Mouse (Mus musculus): ENCODE measurements around the gene Tomm22. TPM values are rescaled to one million over a fixed set of nuclear protein-coding genes. Genes with fewer than 3 reads are reported as not detected.

The Tomm22 gene
- total RNA-seq, 2 experiments from 2014 or later, result 90.7 to 100.0 TPM

DNA sequence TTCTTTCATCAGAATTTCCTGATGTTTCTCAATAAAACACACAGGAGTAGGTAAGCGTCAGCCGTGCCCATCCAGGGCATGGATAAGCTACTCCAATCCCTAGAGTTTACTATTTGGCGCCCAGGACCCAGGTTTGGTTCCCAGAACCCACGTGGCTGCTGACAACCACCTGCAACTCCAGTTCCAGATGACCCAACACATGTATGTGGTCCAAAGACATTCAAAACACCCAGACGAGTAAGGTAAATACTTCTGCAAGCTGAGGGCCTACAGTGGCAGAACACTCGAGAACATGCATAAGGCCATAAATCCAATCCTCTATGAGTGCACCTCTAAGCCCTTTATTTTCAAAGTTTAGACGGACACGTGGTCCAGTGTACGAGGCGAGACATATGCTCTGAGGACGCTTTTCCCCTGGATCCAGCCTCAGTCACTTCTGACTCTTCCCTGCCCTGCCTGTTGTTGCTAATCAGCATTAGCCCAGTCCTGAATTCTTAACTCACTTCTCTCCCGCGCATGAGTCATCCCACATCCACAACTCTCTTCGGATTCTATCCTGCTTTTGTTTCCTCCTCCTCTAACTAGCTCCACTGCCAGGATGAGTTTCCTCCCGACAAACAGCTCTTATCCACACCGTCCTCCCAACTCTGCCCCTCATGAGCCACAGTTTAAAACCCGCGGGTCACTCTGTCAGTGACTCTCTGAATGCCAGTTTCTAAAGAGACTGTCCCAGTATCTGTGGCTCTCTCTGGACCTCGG, 13.2 kb downstream of the Tomm22 start:
- DNase-seq (ENCODE audit: low spot score in 2 of 2), result peak in 1 of 2 experiments; percentile 36
- intact Hi-C loops (cut with DNase I), result no loop called here

DNA sequence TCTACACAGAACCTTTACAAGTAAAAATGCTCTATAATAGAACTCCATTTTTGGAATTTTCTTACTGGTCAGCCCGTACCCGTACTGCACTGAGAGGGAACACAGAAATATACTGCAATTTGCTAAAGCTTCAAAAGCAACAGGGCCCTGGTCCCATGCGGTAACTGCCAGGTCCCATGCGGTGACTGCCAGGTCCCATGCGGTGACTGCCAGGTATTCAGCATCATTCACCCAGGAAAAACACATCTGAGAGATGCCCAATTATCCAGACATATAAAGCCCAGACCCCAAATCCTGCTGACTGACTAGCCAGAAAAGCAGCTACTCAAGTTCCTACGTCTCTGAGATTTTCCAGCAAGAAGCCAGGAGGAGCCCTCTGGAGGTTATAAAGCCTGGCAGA, 14.0 kb downstream of the Tomm22 start:
- no peak for DNase-seq (ENCODE audit: low spot score in 2 of 2)
- intact Hi-C loops (cut with DNase I), result no loop called here

DNA sequence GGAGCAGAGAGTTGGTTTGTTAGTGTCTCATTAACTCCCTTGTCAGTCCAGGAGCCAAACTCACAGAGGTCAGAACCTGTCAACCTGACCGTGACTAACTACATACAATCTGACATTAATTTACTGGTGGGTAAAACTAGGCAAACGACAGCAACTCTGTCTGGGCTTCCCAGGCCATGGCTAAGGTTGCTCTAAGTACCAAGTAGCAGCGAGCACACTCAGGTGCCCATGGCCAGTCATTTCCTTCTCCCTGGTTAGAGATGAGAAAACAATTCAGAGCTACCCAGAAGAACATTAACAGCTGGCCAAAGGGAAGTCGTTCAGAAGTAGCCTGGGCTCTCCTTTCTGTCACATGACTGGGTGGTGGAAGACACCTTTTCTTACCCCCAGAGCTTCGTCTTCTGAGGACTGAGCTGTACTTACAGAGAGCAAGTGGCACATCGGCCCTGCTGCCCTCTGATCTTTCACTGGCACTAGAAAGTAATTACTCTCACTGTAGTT, 14.5 kb downstream of the Tomm22 start:
- no peak for DNase-seq (ENCODE audit: low spot score in 2 of 2)
- intact Hi-C loops (cut with DNase I), result no loop called here

DNA sequence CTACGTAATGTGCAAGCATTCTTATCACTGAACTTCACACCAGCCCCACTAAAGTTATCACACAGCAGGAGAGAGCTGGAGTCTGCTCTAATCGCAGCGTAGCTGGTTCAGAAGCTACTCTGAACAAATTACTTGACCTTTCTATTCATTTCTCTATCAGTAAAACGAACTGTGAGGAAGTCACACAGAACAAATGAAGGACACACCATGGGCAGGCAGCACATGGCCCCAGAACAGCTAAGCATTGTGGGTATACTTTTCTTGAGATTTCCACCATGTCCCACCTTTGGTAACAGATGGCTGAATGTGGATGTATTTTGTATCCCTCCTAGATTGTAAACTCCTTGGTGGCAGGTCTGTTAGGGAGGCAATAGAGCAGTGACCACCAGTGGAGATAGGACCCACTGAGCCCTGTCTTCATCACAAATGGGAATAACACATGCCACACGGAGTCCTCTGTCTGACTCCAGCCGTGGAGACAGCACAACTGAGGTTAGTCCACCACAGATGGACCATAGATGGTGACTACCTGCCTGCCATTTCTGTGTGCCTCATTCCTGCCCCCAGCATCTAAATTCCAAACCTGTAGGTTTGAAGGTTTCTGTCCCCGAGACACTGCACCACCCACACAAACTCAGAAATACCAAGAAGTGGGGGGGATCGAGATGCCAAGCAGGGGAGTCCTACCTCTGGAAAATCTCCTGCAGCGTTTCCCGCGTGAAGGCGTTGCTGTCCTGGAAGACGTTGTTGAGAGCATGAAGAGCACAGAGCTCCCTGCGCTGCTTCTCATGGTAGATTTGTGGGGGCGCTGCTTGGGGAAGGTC, 15.6 kb downstream of the Tomm22 start:
- DNase-seq (ENCODE audit: low spot score in 2 of 2), result peak in 1 of 2 experiments; percentile 31
- intact Hi-C loops (cut with DNase I), result loop anchor here (2.0 kb wide), 1 partner anchor 15 kb away; the partner anchor contains the start of gene Tomm22

DNA sequence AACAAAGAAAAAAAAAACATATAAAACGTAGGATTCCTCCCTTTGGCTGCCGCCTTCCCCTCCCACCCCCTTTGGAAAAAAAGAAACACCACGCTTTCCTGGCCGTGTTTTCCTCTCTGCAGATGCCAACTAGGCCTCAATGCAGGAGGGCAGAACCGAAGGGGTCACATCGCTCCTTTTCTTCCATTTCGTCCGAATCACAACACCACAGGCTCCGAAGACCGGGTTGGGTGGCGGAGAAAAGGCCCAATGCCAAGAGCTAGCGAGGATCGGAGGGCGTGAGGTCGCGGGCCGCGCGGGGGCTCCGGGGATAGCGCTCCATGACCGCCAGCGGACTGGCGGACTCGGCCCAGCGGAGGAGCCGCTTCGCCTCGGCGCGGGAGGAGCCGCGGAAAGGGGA, 16.5 kb downstream of the Tomm22 start:
- DNase-seq (ENCODE audit: low spot score in 2 of 2), result peak in 1 of 2 experiments; percentile 61
- intact Hi-C loops (cut with DNase I), result loop anchor here (2.0 kb wide), 1 partner anchor 16 kb away; the partner anchor contains the start of gene Tomm22

DNA sequence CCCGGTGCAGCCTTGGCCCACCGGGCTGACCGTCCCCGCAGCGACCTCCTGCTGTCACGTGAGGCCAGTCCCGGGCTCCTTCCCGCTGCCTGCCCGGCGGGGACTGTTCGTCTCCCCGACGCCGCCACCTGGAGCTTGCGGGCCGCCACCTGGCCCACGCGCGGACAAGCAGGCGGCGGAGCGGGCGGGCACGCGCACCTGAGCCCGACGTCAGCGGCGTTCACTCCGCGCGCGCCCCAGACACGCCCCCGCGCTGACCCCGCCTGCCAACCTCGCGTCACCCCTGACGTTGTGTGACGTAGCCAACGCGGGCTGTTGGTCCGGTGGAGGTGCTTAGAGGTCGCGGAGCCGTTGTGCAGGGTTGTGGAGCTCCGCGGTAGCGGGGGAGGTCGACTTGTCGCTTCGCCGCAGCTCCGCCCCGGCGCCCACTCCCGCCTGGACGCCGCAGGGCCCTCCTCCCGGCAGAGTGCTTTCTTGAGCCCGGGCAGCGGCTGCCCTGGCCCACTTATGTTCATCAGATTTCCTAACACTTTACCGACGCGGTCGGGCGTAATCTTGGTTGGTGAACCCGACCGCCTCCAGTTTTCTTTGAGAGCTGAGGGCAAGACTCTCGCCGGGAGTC, 17.1 kb downstream of the Tomm22 start, which contains the start of gene Josd1:
Gene Josd1 (minus strand): TSS at position 274 of the 622 bp plus-strand sequence.
- peak; percentile 96 to 98 for DNase-seq (ENCODE audit: low spot score in 2 of 2)
- intact Hi-C loops (cut with DNase I), result loop anchor here (2.0 kb wide), 1 partner anchor 17 kb away; the partner anchor contains the start of gene Tomm22

DNA sequence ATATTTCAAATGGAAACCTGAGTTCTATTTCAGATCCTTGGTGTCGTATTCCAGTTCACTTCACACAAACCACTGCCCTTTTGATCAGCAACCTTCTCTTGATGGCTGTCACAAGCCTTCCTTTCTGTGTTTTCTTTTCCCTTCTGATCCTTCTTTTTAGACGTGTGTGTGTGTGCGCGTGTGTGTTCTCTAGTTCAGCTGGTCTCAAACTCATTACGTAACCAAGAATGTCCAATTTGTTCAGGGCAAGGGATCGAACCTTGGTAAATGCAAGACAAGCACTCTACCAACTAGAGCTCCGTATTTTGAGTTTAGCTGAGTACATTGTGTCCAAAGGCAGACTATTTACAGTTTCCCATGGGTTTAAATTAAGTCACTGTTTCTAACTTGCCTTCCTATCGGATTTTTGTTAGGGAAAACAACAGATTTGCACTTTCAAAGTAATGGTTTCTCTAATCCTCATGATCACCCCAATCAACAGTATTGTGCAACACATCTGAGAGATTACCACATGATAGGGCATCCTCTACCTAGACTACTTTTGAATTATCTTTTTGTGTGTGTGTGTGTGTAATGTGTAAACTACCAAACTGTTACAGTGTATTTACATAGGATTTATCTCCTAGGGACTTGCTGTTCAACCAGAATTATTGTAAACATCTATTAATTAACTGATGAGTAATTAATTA, 17.8 kb downstream of the Tomm22 start:
- DNase-seq (ENCODE audit: low spot score in 2 of 2), result no peak
- intact Hi-C loops (cut with DNase I), result no loop called here

DNA sequence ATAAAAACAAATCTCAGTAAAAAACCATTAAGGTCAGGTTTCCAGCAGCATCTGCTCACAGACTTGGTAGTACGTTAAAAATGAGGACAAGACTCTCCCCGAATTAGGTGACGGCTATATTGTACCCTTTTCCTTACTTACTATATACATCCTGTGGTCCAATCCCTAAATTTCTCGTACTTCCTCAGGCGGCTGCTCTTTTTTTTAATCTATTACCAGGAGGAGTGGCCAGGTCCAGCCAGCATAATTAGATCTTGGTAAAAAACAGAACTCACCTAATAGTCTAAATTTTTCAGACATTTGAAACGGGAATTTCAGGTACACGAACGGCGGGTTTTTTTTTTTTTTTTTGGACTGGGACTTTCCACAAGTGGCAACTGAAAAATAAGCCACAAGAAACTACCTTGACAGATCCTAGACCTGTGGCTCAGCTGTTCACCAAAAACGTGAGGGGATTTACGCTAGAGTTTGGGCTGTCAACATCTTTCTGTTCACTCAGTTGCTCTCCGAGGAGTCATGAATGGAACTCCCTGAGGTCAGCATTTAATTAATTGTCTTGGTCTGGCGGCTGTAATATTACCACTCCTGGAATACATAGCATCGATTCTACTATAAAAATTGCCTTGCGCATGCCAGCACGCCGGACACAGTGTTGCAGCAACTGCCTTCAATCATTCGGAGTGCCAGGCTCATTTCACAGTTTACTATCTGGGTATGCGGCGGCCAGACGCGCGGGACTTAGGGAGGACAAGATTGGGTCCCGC, 19.2 kb downstream of the Tomm22 start:
- intact Hi-C loops (cut with DNase I), result no loop called here
- no peak for DNase-seq (ENCODE audit: low spot score in 2 of 2)

DNA sequence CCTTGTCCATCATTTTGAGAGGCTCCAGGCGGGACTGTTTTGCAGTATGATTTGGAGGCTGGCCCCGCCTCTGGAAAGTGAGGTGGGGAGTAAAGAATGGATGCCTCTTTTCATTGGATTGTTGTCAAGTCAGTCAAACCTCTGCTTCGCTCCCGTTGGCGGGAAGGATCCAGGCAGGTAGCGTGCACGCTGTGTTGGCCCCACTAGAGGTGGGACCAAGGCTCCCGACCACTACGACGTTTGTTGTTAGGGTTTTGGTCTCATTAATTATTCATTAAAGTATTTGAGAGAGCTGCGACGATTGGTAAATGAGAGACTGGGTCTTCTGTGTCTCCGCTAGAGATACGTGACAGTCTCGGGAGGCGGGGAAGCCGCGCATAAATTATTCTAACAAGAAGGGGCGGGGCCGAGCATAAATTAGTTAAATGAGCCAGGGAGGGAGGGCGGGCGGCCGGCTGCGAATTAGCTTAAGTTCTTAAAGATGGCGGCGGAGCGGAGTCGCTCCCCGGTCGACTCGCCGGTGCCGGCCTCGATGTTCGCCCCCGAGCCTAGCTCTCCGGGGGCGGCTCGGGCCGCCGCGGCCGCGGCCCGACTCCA, 19.9 kb downstream of the Tomm22 start, which contains the start of gene Gtpbp1:
Gene Gtpbp1 (plus strand): TSS at position 420 of the 597 bp plus-strand sequence.
- peak; percentile 97 to 98 for DNase-seq (ENCODE audit: low spot score in 2 of 2)
- intact Hi-C loops (cut with DNase I), result no loop called here

DNA sequence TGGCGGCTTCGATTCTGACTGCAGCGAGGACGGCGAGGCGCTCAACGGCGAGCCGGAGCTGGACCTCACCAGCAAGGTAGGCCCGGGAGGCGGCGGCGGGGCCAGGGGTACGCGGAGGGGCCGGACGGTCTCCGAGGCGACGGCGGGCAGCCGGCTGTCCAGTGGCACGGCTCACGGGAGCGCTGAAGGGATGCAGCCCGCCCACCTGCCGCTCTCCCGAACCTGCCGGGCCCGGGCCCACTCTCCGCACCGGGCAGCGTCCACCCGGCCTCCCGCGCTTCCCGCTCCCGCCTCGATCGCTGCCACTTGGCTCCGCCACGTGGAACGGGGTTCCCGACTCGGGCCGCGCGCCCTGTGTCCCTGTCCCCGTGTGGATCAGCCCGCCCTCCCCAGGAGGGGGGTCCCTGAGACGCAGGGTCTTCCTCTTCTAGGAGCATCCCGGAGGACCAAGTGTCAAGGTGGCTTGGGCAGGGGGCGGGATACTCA, 20.4 kb downstream of the Tomm22 start:
- peak in 1 of 2 experiments; percentile 66 for DNase-seq (ENCODE audit: low spot score in 2 of 2)
- intact Hi-C loops (cut with DNase I), result no loop called here

DNA sequence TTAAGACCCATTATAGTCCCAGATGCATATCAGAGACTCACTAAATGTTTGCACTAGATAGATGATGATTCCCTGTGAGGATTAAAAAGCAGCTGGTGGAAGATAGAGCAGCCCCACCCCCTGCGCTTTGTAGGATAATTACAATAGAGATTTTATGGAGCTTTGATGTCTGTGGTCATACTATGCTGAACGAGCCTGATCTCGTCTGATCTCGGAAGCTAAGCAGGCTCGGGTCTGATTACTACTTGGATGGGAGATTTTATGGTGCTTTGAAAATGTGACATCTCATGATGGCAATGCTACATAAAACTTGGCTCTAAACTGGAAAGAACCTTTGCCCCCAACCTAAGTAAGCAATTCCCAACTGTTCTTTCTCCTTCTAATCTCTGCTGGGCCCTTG, 21.7 kb downstream of the Tomm22 start:
- intact Hi-C loops (cut with DNase I), result no loop called here
- DNase-seq (ENCODE audit: low spot score in 2 of 2), result no peak

DNA sequence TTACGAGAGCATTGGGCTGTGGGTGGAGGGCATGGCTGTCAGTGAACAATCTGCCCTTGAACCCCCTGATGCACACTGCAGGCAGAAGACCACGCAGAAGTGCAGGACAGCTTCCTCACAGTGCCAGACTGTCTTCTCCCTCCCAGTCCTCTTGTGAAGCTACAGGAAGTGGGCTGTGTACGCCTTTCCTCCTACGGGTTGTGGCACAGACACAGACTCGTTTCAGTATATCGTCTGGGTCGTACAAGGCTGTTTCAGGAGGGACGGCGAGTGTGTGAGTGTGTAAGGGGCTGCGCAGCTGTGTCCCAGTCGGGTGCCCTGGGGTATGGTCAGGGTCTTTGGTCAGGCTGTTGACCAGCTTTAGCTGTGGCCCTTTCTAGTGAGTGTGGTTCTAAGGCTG, 23.1 kb downstream of the Tomm22 start:
- DNase-seq (ENCODE audit: low spot score in 2 of 2), result no peak
- intact Hi-C loops (cut with DNase I), result no loop called here

DNA sequence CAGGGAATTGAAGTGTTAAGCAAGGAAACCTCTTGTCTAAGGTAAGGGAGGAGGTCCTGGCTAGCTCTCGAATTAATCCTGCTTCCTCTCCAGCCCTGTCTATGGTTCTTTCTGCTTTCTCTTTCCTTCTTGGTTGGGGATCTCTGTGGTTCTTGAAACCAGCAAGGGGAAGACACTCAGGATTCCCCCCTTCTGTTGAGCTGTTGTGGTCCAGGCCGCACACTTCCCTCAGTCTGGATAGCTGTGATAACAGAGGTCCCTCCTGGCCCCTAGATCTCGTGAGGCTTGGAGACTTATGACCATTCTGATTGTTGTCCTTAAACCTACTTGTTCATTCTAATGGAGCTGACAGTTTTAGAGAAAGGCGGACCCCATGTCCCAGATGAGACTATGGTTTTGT, 23.9 kb downstream of the Tomm22 start:
- DNase-seq (ENCODE audit: low spot score in 2 of 2), result no peak
- intact Hi-C loops (cut with DNase I), result no loop called here

DNA sequence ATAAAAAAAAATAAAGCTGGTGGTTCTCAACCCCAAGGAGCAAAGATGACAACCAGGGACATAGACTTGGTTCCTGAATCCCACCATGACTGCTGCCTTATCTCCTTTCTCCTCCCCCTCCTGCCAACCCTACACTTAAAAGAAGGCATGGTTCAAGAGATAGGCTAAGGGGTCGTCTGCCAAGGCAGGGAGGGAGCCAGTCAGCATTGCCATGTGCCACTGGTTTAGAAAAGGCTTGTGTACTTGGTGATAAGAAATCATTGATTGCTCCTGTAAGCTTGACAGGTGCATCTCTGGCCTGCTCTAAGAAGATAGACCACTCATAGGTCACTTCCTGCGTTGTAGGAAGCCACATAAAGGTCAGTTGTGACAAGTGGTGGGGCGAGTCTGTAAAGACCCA, 24.9 kb downstream of the Tomm22 start:
- intact Hi-C loops (cut with DNase I), result no loop called here
- no peak for DNase-seq (ENCODE audit: low spot score in 2 of 2)

DNA sequence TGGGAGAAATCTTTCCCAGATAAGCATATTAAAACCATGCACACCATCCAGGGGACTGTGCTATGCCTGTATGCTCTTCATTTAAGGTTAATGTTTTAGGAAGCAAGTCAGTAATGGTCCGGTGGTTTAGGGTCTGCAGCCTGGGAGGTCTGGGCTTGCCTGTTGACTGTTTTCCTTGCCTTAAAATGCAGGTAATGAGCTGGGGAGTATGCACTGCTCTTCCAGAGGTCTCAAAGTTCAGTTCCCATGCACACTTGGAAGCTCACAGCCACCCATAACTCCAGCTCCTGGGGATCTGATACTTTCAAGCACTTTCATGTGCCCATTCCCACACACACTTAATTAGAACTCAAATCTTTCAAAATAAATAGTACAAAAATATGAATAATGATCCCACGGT, 25.8 kb downstream of the Tomm22 start:
- DNase-seq (ENCODE audit: low spot score in 2 of 2), result no peak

DNA sequence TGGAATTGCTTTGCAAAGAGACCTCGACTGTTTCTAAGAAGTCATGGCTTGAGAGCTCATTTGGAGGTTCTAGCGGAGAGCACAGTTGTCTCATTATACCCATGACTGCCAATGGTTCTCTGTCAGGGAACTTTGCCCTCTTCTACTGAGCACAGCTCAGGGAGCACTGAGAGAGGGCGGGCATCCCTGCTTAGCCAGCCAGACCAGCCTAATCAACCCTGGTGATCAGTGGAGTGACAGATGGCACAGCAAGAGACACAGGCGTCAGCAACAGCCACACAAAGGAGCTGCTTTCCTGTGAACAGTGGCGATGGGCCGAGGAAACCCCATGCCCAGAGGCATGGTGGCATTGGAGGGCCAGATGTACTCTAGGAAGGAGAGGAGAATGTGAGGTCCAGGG, 26.4 kb downstream of the Tomm22 start:
- intact Hi-C loops (cut with DNase I), result no loop called here
- DNase-seq (ENCODE audit: low spot score in 2 of 2), result no peak

More for the DNA sequence above, 25.8 kb downstream of the Tomm22 start:
- intact Hi-C loops (cut with DNase I), result no loop called here

DNA sequence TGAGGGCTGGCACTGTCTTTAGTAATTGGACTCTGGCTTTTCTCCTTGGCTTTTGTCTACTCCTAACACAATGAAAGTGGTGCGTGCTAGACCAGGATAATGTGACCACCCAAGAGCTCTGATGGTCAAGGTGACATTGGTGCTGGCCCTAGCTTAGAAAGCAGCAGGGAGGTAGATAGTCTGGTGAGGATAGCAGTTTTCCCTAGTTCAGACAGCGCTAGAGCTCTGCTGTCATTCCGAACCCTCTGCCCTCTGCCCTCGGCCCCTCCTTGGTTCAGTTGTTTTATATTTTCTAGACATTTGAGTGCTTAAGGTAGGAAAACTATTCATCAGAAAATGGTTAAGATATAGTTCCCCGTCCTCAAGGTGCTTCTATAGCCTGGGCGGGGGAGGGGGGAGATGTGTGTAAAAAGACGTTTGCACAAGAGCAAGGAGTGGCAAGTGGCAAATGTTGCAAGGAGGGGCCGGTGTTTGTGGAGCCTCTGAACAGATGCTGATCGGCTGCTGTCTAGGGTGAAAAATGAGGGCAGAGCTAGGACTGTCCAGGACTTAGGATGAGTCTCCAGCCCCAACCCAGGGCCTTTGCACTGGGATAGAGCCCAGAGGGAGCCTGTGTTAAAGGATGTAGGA, 27.0 kb downstream of the Tomm22 start:
- intact Hi-C loops (cut with DNase I), result no loop called here

More for the DNA sequence above, 27.0 kb downstream of the Tomm22 start:
- DNase-seq (ENCODE audit: low spot score in 2 of 2), result no peak
